ENCODE assay signal across 16 mouse cellular contexts in the genomic region with DNA sequence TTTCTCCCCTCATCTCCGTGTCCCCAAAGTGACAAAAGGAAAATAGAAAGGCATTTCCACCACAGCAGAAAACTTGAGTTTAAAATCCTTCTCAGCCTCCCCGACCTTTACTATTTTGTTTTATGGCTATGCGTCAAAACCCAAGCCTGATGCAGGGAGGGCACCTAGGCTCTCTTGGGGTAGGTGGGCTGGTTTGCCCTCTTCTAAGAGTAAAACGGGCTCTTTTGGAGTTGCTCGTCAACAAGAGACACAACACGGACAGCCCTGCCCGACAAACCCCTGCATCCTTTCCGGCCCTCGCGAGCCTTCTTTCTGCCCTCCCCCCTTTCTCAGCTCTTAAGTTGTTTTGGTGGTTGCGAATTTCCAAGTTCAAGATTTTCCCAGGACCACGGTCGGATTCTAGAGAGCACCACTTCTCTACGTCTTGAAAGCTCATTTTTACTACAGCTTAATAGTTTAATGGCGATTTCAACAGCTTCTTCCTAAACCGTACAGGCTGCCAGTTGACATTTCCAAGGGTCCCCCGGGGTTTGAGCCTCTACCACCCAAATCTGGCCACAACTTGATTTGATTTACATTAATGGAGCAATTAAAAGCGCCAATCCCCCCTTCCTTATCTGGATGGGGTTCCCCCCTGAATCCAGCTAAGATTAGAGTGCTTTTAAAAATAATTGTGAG. TPM values are rescaled to one million over a fixed set of nuclear protein-coding genes. Genes with fewer than 3 reads are reported as not detected.
DNase-seq lines count a peak whose midpoint lies in the region; ATAC-seq lines count a peak whose summit lies in the region.
"Had no signal": no experiment of that assay in that cellular context is flagged by ENCODE, and none has a peak within 500 bp of the region (broad histone marks: within the 10 kb centered on the region; RNA-seq: fewer than 3 reads in every experiment).

No protein-coding gene starts in this region.

- H3K9ac ChIP-seq in heart, embryonic 16.5 days (ENCODE audit: low read length): no peak overlapping the region
- H3K9ac ChIP-seq in embryonic facial prominence, embryonic 12.5 days: no peak overlapping the region
- H3K9ac ChIP-seq in hindbrain, embryonic 13.5 days: no peak overlapping the region
- H3K9ac ChIP-seq in midbrain, embryonic 14.5 days (replicated peaks; ENCODE audit: low read length): no peak overlapping the region
- H3K9ac ChIP-seq: forebrain, embryonic 15.5 days; lung, embryonic 14.5 days had no signal

- no peak for DNase-seq in heart, postnatal 14 days
- DNase-seq in midbrain, embryonic 14.5 days: peak; percentile 35
- DNase-seq in frontal cortex, postnatal 25 days (ENCODE audit: low spot score in 2 of 2): no peak
- DNase-seq: adrenal gland, adult 2 months; cerebellum, postnatal 25 days; gastrocnemius, postnatal 36 days; kidney, adult 18-20 months; lung, embryonic 14.5 days; thymus, adult 18-20 months had no signal

- H3K4me1 ChIP-seq in heart, embryonic 16.5 days (ENCODE audit: control insufficient read depth, insufficient read depth, low read length): peaks cover 7% of the 10 kb centered on the region
- peaks cover 20% of the 10 kb centered on the region for H3K4me1 ChIP-seq in embryonic facial prominence, embryonic 12.5 days
- peaks cover 50% of the 10 kb centered on the region for H3K4me1 ChIP-seq in hindbrain, embryonic 13.5 days (replicated peaks)
- H3K4me1 ChIP-seq in midbrain, embryonic 14.5 days (ENCODE audit: control insufficient read depth, insufficient read depth, low read length): peaks cover 9% of the 10 kb centered on the region; the same call in 1 of the 2 replicates

- 16% methylated on average over 18 of the region's 18 CpGs for WGBS in heart, embryonic 16.5 days
- 3% methylated on average over 18 of the region's 18 CpGs for WGBS in embryonic facial prominence, embryonic 12.5 days
- 4% methylated on average over 18 of the region's 18 CpGs for WGBS in hindbrain, embryonic 13.5 days
- WGBS in midbrain, embryonic 14.5 days: 3% methylated on average over 18 of the region's 18 CpGs

- intact Hi-C loops in heart, postnatal 14 days (cut with DNase I): no loop called here

- H3K36me3 ChIP-seq in heart, embryonic 16.5 days (ENCODE audit: control insufficient read depth, insufficient read depth): no peaks in the 10 kb centered on the region
- H3K36me3 ChIP-seq in embryonic facial prominence, embryonic 12.5 days: no peaks in the 10 kb centered on the region
- no peaks in the 10 kb centered on the region for H3K36me3 ChIP-seq in hindbrain, embryonic 13.5 days
- no peaks in the 10 kb centered on the region for H3K36me3 ChIP-seq in midbrain, embryonic 14.5 days (ENCODE audit: control insufficient read depth, insufficient read depth, low read length)
- H3K36me3 ChIP-seq: forebrain, embryonic 15.5 days had no signal

- H3K27ac ChIP-seq in heart, embryonic 16.5 days (ENCODE audit: low read length): no peak overlapping the region
- no peak overlapping the region for H3K27ac ChIP-seq in embryonic facial prominence, embryonic 12.5 days
- H3K27ac ChIP-seq in hindbrain, embryonic 13.5 days: no peak overlapping the region
- H3K27ac ChIP-seq in midbrain, embryonic 14.5 days (replicated peaks; ENCODE audit: low read depth, low read length): no peak overlapping the region
- H3K27ac ChIP-seq: forebrain, embryonic 15.5 days had no signal

- no peak for ATAC-seq in heart, embryonic 16.5 days (replicated peaks; ENCODE audit: extremely low read depth, insufficient read depth, low FRiP score)
- no peak for ATAC-seq in embryonic facial prominence, embryonic 12.5 days (ENCODE audit: insufficient number of reproducible peaks, insufficient read depth, low FRiP score, low TSS enrichment)
- no peak for ATAC-seq in hindbrain, embryonic 13.5 days (ENCODE audit: low FRiP score)
- no peak for ATAC-seq in midbrain, embryonic 14.5 days (ENCODE audit: low FRiP score, low TSS enrichment)
- no peak for ATAC-seq in megakaryocyte progenitor cell, adult 5-6 weeks (replicated peaks; ENCODE audit: poor library complexity)
- ATAC-seq: forebrain, embryonic 15.5 days had no signal

- no peaks in the 10 kb centered on the region for H3K9me3 ChIP-seq in heart, embryonic 16.5 days (replicated peaks; ENCODE audit: control insufficient read depth, low read length)
- H3K9me3 ChIP-seq in embryonic facial prominence, embryonic 12.5 days: no peaks in the 10 kb centered on the region
- no peaks in the 10 kb centered on the region for H3K9me3 ChIP-seq in hindbrain, embryonic 13.5 days
- no peaks in the 10 kb centered on the region for H3K9me3 ChIP-seq in midbrain, embryonic 14.5 days (ENCODE audit: control insufficient read depth, low read length)
- H3K9me3 ChIP-seq: forebrain, embryonic 15.5 days had no signal

- H3K4me2 ChIP-seq in heart, embryonic 16.5 days (ENCODE audit: low read depth, low read length): peak overlapping the region; percentile 55
- H3K4me2 ChIP-seq in embryonic facial prominence, embryonic 12.5 days (replicated peaks): peak overlapping the region; percentile 46
- peak overlapping the region; percentile 42 for H3K4me2 ChIP-seq in hindbrain, embryonic 13.5 days
- H3K4me2 ChIP-seq in midbrain, embryonic 14.5 days (ENCODE audit: low read length): no peak overlapping the region
- H3K4me2 ChIP-seq: forebrain, embryonic 15.5 days had no signal

- no peak overlapping the region for H3K4me3 ChIP-seq in heart, embryonic 16.5 days (ENCODE audit: low read length)
- H3K4me3 ChIP-seq in embryonic facial prominence, embryonic 12.5 days: peak overlapping the region; percentile 31
- H3K4me3 ChIP-seq in hindbrain, embryonic 13.5 days: peak overlapping the region; percentile 14; the same call in 1 of the 2 replicates
- H3K4me3 ChIP-seq in midbrain, embryonic 14.5 days (replicated peaks; ENCODE audit: low read depth, low read length): no peak overlapping the region
- H3K4me3 ChIP-seq: forebrain, embryonic 15.5 days had no signal

- H3K27me3 ChIP-seq in heart, embryonic 16.5 days (ENCODE audit: control insufficient read depth, insufficient read depth, low read length): peaks cover 70% of the 10 kb centered on the region
- peaks cover 76% of the 10 kb centered on the region for H3K27me3 ChIP-seq in embryonic facial prominence, embryonic 12.5 days
- peaks cover 94% of the 10 kb centered on the region for H3K27me3 ChIP-seq in hindbrain, embryonic 13.5 days
- peaks cover 98% of the 10 kb centered on the region for H3K27me3 ChIP-seq in midbrain, embryonic 14.5 days (ENCODE audit: control insufficient read depth, insufficient read depth, low read length)

RNA-seq across cellular contexts. Expression of a gene that starts 6.5 kb away (rescaled TPM):
- polyA plus RNA-seq in heart, embryonic 16.5 days (2015; fragmentation: Nextera tagmentation; extraction: Ambion mirVana): 1.9 TPM in 2 replicates
- total RNA-seq in heart, postnatal 14 days (2021): under 1 TPM; 0.65 to 0.71 TPM
- 30.8 and 34.2 TPM in 2 replicates for polyA plus RNA-seq in embryonic facial prominence, embryonic 12.5 days (2016; fragmentation: Nextera tagmentation; extraction: Ambion mirVana)
- 7.5 and 8.3 TPM in 2 replicates for polyA plus RNA-seq in hindbrain, embryonic 13.5 days (2015; fragmentation: Nextera tagmentation; extraction: Ambion mirVana)
- polyA plus RNA-seq in midbrain, embryonic 14.5 days (2014; fragmentation: Nextera tagmentation; extraction: Ambion mirVana): 0.49 and 1.5 TPM in 2 replicates
- total RNA-seq in megakaryocyte progenitor cell, adult 5-6 weeks (2015): not detected in 2 replicates
- total RNA-seq in megakaryocyte progenitor cell, adult 5-6 weeks (2017): not detected in 2 replicates
- total RNA-seq: CH12.LX; gastrocnemius, postnatal 36 days; monocyte, adult 5-6 weeks had no signal

Comparison
In these comparisons a context has a peak if more than half of its experiments do, and no peak if none do; other contexts are left out.
1. H3K4me3 ChIP-seq: peak in embryonic facial prominence, embryonic 12.5 days (single experiment) and hindbrain, embryonic 13.5 days (single experiment); none in heart, embryonic 16.5 days (single experiment) and midbrain, embryonic 14.5 days (single experiment).